Mouse (Mus musculus) B cell, adult (primary cell): ENCODE data around the gene U90926. TPM values are rescaled to one million over a fixed set of nuclear protein-coding genes. Genes with fewer than 3 reads are reported as not detected.

Experiments used
- total RNA-seq: library from RNA; stranded (reverse); gene quantifications from 4 replicates; pipeline ENCODE4 v1.2.4, GENCODE M21; 2023; ENCODE audit not compliant: inconsistent age

Gene U90926
- not detected in 4 replicates for total RNA-seq

GRCm38 (mm10) chr5:92215308-92215707 is at the start of gene U90926:
U90926 (minus strand) TSS chr5:92215408.

GRCm38 (mm10) chr5:92256218-92256617 is 41.0 kb upstream of the U90926 start, which contains the start of gene Ppef2:
Ppef2 (minus strand) TSS chr5:92256278.

Other genes with a start within 250 kb of the U90926 start
- gene Odaph, start 227.9 kb downstream of the U90926 start, total RNA-seq = 1.4 to 4.0 TPM (median 2.3 TPM) in 4 replicates
- 0.64 to 1.0 TPM (median 0.85 TPM) in 4 replicates for gene Cdkl2, start 171.5 kb downstream of the U90926 start, total RNA-seq
- gene G3bp2, start 131.7 kb downstream of the U90926 start, total RNA-seq = 106 to 116 TPM (median 107 TPM) in 4 replicates
- gene Uso1, start 77.5 kb downstream of the U90926 start, total RNA-seq = 63.1 to 69.4 TPM (median 64.3 TPM) in 4 replicates
- 0.48 to 0.99 TPM (median 0.70 TPM) in 4 replicates for gene Ppef2, start 40.9 kb upstream of the U90926 start, total RNA-seq
- gene Naaa, start 62.8 kb upstream of the U90926 start, total RNA-seq = 32.3 to 43.0 TPM (median 36.6 TPM) in 4 replicates
- 97.9 to 108 TPM (median 105 TPM) in 4 replicates for gene Sdad1, start 95.1 kb upstream of the U90926 start, total RNA-seq
- gene Cxcl9, start 112.7 kb upstream of the U90926 start, total RNA-seq = 0.35 to 0.66 TPM (median 0.39 TPM) in 3 of 4 replicates, not detected in the other
- 0.86 to 1.8 TPM in 2 of 4 replicates, not detected in the others for gene Art3, start 116.4 kb upstream of the U90926 start, total RNA-seq
- gene Cxcl10, start 133.5 kb upstream of the U90926 start, total RNA-seq = 0.22 to 1.3 TPM (median 0.75 TPM) in 4 replicates
- gene Nup54, start 219.8 kb upstream of the U90926 start, total RNA-seq = 45.6 to 60.6 TPM (median 57.7 TPM) in 4 replicates